Mouse (Mus musculus): ENCODE results near the gene Il1rl2.
"Not testable (repeated sequence)": the region's sequence is repeated elsewhere in the genome, so short reads cannot be mapped to it uniquely, and the experiment has no call there.

The Il1rl2 gene

DNA sequence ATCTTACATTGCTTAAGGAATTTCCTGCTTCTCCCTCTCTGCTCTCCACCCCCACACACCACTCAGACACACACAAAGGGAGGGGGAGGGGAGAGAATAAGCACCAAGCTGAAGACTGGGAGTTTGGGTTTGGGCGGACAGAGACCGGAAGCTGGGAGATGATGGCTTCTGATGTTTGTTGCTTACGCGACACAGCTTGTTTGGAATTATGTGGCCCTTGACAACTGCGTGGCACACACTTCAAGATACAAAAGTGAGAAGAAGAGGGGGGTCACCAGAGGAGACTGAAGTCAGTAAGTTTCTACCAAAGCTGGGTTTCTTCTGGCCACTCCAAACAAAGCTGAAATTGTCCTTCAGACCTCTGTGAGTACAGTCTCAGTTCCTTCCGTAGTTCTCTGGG, at the start of gene Il1rl2:
TSS of gene Il1rl2 (plus strand) at position 154 of the 400 bp plus-strand sequence.
- DNase-seq, result no peak

DNA sequence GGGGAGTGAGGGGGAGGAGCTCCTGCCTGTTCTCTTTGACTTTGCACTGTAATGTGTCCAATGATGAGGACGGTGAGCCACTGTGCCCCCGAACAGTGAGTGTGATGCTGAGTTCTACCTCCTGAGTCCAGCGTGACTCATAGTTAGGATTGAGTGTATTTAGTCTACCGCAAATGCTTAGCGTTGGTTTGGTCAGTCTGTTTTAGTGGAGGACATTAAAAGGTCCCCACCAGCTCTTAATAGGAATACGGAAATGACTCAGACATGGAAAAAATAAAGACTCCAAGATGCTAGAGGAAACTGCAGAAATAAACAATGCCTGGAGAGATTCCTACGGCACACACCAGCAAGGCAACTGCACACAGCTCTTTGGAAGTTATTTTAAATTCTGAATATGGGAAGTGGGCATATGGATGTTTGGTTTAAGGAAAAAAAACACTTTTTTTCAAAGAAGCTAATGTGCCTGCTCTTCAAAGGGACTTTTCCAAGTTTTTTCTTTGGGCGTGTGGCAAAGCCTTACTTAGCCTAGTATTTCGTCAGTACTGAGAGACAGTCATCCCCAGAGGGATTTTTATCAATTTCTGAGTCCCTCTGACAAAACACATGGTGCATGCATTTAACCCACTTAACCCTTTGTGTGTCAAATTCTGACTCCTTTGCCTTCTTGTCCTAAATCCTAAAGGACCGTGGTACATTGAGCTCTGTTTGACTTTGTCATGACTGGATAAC, 49.0 kb upstream of the Il1rl2 start:
- DNase-seq, result no peak

DNA sequence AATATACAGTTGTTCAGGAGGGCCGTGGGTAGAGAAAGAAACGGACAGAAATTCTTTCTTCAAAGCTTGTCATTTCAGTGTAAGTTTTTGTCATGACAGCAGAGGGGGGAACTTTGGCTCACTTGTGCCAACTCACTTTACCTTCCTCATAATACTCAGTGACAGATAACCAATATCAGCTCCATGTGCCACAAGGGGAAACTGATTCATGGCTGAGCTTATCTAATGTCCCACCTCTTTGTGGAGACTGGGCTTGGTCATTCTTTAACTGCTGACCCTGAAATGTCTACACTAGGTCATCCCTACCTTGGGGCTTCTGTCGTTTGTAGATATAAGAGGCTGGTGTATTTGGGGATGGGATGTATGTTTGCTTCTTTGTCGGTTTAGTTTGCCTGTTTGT, 46.5 kb upstream of the Il1rl2 start:
- no peak for DNase-seq

DNA sequence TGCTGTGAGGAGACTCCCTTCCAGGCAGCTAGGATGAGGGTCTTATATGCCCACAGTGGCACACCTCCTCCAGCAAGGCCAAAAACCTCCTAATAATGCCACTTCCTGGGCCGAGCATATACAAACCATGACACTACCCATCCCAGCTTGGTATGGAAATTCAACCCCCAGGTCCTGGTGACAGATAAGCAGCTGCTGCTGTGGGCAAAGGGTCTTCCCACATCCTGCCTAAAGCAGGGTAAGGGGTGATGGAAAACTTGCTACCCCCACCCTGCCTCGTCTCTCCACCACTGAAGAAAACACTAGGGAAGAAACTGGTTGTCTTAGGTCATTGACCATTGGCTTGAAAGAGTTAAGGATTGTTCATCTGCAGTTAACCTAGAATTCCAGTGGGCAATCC, 45.7 kb upstream of the Il1rl2 start:
- DNase-seq, result no peak

- DNase-seq, result no peak
Measured at GRCm38 (mm10) chr1:40279182-40279743, 45.1 kb upstream of the Il1rl2 start.

DNA sequence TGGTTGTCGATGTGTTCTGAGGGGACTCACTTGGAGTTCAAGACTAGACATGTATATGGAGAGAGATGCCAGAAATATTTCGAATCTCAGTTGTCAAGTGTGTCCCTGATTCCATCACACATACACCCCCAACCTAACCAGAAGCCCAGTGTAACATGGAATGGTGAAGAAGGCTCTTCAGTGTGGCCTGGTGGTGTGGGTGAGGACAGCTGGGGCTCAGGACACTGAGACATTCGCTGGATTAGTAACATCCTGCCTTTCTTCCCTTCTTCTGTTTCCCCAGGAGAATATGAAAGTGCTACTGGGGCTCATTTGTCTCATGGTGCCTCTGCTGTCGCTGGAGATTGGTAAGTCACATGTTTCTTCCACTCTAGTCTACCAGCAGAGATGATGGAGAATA, 42.5 kb upstream of the Il1rl2 start:
- DNase-seq, result no peak

DNA sequence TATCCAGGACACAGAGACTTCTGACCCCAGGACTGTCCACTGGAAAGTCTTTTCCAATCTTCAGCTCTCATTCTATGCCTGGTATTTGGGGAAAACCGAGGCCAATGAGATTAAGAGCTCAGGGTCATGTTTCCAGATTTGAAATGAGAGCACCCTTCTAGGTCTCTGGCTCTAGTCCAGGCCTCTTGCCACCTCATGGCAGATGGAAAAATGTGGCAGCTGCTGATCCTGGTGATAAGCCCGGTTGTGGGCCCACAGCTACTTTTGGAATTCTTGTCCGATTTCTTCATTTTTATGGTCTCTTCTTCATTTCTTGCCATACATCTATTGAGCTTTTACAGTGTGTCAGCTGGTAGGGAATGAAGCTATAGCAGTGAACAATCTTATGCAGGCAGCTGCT, 42.0 kb upstream of the Il1rl2 start:
- no peak for DNase-seq

GRCm38 (mm10) chr1:40283995-40284394, 40.4 kb upstream of the Il1rl2 start:
- no peak for DNase-seq

DNA sequence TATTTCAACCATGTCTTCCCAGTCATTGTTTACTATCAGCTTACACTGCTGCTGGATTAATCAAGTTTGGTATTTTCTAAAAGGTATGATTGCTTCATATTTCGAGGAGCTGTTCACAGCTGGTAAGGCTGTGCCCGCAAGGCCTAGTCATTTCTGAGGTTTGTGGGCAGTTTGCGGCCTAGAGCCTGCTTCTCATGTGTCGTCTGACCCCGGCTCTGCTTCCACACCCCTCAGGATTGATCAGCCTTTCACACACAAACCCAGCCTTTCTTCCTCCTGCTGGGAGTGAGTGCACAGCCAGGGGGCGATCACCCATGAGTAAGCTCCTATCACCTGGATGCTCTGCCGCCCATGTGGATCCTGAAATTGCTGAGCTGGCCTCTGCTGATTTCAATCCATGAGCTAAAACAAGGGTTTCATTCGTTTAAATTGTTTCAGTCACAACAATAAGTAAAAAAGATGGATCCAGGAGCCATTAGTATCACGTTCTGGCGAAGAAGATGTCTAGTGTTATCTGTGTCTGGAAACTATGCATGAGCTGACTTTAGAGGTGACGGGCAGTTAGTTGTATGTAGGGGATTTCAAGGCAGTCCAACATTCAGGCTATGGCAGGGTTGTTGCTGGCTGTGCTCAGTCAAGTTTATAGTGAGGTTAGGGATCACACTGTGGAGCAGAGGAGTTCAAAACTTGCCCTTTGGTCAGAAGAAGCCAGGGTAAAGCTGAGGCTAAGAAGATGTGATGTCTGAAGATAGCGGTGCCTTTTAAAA, 33.7 kb upstream of the Il1rl2 start:
- DNase-seq, result no peak

- no peak for DNase-seq
Measured at GRCm38 (mm10) chr1:40292231-40292630, 32.2 kb upstream of the Il1rl2 start.

DNA sequence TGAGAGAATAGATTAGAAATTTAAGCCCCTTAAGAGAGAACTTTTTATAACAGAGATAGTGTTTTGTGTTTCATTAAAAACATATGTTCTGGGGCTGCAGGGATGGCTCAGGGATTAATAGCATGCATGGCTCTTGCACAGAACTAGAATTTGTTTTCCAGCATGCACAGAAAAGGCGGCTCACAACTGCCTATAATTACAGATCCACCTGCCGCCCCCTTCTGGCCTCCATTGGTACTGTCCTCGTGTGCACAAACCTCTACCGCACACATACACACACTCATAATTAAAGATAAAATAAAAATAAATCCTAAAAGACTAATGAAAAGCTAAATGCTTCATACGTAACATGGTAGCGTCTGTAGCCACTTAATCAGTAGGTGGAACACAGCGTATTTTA, 30.5 kb upstream of the Il1rl2 start:
- DNase-seq, result no peak

DNA sequence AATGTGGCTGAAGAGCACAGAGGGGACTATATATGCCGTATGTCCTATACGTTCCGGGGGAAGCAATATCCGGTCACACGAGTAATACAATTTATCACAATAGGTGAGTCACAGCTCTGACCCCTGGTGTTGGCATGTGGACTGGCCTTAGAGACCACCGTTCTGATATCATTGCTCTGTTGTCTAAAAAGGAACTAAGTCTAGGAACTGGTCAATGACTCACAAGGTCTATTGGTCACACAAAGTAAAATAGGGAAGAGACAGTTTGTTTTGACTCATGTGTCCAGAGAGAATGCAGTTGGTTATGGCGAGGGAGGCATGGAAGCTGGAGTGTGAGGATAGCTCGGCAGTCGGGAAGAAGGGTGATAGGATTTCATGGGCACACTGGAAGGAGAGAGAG, 29.6 kb upstream of the Il1rl2 start:
- no peak for DNase-seq

- DNase-seq, result no peak
Measured at GRCm38 (mm10) chr1:40298053-40298452, 26.4 kb upstream of the Il1rl2 start.

GRCm38 (mm10) chr1:40303179-40303866, 21.1 kb upstream of the Il1rl2 start:
- DNase-seq, result no peak

DNA sequence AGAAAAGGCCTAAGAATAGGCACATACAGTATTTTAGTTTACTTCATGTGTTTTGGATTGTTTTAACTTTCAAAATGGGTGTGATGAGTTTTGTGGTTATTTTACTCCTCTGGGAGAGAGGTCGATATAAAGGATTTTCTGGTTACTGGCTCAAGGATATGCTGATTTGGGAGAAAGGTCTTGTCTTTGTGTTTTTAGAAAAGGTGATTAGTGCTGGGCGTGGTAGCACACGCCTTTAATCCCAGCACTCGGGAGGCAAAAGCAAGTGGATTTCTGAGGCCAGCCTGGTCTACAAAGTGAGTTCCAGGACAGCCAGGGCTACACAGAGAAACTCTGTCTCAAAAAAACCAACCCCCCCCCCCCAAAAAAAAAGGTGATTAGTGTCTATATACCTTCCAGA, 20.1 kb upstream of the Il1rl2 start:
- DNase-seq, result not testable (repeated sequence)

DNA sequence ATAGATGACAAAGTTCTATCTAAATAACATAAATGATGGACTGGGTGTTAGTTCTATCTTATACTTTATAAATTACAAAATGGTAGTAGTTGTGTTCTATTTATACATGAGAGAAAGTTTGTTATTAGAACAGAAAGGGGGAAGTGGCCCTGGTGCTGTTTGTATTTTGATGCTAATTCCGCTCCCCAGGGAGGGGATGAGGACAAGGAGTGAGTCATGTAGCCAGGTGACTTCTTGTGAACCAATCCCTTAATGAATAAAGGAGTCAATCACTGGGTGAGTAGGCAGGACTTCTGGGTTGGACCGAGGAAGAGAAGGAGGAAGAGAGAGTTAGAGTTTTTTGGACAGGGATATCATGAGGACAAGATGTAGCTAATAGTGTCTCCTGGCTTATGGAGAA, 18.3 kb upstream of the Il1rl2 start:
- no peak for DNase-seq

- DNase-seq, result no peak
Measured at GRCm38 (mm10) chr1:40311123-40311522, 13.3 kb upstream of the Il1rl2 start.

DNA sequence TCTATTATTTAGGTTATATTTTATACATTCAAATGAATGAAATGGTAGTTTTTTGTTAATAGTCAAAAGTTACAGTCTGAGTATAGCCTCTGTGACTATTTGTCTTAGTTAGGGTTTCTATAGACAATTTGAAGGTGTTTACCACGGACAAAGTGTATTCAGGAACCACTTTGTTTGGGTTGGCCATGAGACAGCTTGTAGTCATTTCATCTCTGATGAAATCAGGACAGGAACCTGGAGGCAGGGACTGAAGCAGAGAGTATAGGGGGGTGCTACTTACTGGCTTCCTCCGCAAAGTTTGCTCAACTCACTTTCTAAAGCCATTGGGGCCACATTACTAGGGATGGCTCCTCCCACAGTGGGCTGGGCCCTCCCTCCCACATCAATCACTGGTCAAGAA, 12.8 kb upstream of the Il1rl2 start:
- DNase-seq, result no peak

GRCm38 (mm10) chr1:40314016-40314415, 10.4 kb upstream of the Il1rl2 start:
- DNase-seq, result no peak

GRCm38 (mm10) chr1:40317657-40318056, 6.8 kb upstream of the Il1rl2 start:
- no peak for DNase-seq

DNA sequence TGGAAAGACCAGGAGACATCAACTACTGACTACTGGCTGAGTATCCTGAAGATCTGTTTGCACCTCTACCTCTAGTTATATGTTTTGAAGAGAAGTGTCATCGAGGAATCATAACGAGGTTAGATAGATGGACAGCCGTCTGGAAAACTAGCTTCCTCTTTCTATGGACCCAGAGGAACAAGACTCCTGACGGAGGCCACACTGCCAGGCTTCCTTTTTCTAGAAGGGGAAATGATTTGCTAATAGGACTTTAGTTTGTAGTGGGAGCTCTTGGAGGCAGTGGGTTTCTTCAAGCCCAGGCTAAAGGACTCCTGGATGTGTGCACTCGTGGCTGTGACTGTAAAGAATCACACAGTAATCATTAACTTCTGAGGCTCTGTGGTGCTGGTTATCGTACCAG, 2.6 kb upstream of the Il1rl2 start:
- DNase-seq, result no peak

DNA sequence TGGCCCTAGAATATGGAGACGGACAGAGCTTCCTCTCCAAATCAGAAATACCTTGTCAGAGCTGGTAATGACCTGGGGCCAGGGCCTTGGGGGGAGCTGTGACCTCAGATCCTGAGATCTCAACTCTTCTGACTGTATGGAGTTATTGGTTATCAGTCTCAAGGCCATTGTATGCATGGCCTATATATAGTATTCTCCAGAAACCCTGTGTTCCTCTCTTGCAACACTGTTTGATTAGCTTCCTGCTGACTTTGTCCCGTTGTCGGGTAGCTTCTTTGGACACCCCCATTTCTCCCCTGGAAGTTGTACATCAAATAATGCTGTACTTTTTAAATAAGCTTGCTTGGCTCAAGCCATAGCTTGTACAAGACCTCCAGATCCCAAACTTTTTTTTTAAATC, 1.9 kb upstream of the Il1rl2 start:
- no peak for DNase-seq

DNA sequence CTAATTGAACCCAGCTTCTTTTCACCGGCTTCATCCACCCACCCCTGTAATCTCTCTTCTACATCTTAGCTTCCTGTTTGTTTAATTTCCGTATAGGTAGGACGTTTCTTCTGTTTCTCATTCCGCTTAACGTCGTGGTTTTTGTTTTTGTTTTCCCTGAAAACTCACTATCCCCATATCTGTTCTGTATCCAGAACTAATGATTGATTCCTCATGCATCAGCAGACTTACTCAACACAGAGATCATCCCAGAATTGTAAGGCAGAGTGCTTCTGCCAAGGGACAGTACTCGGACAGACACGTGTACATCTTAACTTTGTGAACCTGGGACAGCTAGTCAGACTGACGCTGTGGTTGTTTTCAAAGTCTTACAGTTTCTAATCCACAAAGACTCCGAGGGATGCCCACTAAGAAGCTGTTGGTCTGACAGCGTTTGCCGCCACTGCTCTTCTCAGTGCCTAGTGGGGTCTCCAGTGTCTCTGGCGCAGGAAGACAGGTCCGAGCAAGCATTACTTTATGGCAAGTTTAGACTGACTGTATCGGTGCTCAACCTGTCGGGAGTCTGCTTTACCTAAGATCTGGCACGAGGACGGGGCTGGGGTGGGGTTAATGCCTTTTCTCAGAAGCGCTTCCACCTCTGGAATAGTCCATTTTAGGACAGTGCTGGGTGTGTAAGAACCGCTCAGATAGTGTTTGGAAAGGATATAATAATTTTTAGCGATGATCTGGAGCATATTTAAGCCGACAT, 719 bp downstream of the Il1rl2 start:
- DNase-seq, result no peak

Data from cerebellum, adult 11-12 months (tissue).